Mouse (Mus musculus): ENCODE measurements around the gene Fto.

Fto gene

DNA sequence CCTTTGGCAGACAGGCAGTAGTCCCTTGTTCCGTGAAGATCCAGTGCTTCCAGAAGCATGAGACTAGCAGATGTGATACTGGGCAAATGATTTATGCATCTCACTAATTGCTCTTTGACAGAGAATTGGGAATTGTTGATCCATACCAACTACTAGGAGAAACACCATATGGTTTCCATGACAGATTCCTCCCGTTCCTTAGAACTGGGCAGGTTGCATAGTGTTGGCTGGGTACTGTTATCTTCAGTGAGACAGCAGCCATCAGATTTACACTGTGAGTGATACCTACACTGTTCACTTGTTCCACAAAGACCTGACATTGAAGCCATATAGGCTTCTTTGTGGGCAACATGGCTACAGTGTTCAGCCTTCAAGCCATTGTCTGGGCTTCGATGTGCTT is 191.0 kb downstream of the Fto start:
- no peak for DNase-seq

DNA sequence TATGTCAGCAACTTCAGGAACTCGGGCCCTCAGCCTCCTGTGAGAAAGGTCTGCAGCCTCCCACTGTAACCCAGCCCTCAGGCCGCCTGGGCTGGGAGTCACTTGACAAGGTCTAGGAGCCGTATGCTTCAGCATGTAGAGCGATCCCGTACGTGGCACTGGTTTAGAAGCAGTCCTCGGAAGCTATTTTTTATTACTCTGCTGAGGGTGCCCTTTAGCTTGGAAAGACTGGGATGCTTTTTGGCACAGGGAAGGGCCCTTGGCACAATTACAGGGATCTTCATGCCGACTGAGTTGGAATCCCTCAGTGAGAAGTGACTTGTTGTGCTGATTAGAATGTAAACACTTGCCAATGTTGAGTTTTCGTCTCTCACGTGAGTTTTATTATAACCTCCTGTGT is 191.6 kb downstream of the Fto start:
- DNase-seq, result peak; percentile 79

DNA sequence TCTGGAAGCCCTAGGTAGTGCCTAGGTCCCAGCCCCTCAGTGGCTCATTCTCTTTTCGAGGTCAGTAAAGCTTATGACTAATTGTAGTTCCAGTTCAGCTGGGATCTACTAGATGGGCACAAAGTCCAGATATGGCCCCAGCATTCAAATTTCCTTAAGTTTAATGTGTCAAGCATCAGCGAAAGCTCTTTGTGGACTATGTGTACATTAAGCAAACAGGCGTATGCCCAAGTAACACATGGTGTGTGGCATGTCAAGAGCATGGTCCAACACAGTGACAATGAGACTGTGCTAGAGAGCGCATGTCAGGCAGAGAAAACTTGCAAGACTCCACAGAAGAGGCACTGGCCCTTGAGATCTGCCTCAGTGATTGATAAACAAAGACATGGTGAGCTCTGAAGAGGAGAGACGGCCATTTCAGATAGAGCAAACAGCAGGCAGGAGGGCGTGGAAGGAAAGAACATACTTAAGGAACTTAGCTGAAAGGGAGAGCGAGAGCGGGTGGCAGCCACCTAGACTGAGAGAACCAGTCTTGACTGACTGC is 192.2 kb downstream of the Fto start:
- DNase-seq, result no peak

DNA sequence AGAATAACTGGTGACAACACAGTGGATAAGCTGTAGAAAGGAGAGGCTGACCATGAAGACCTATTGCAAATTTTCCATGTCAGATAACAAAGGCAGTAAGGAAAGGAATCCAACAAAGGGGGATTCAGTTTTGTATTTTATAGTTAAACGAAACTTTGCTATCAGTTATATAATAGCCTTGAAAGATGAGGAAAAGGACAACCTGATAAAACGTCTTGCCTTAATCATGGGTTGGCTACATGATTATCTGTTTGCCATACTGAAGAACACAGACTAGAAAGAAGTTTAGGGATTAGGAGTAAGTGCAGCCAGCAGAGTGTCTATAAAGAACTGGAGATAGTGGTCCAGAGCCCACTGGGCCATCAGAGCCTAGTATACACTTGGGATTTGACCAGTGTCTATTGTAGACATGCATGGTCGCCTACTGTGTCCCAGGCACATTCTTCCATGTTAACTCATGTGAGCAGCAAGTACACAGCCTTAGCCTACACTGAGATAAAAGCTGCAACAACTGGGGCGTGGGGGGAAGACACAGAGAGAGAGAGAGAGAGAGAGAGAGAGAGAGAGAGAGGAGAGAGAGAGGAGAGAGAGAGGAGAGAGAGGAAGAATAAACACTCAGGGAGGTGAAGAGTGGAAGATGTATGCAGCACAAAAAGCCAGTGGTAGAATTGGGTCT is 192.8 kb downstream of the Fto start:
- no peak for DNase-seq

DNA sequence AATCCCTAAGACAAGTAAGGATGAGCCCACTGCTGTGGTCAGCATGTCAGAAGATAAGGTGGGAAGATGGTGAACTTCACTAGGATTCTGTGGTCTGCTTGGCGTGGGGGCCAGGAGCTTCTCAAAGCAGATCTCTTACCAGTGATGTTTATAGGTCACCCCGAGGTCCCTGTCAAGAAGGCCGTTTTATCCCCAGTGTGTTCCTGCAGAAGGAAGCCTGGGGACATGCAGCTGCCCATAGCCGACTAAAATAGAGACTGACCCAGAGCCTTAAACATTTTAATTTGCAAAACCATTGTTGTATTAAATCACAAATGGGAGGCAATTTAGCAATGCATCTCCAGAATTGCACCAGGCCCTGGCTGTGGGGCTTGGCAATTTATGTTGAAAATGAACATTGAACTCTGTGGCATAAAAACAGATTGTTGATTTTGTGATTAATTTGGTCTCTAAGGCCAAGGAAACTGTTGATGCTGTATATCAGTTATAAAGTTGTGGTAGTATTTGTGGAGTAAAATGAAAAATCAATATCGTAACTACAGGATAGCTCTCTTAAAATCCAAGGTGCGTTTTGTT is 193.4 kb downstream of the Fto start:
- DNase-seq, result no peak

DNA sequence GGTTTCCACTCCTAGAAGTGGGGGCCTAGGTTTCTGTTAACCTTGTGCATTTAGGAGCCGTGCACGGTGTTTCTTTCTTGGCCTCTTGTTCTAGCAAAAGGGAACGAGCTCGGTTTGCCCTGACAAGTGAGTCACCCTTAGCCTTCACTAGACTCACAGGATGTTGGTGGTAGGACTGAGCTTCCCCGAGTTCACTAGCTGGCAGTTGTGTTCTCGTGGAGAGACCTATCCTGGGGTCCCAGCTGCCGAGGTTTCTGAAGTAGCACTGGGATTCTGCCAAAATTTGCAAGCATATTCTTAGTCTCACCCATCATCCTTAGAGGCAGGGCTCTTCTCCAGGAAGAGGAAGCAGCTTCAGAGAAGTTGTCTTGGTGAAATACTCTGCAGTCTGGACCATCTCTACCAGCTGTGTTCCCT is 194.4 kb downstream of the Fto start:
- no peak for DNase-seq

DNA sequence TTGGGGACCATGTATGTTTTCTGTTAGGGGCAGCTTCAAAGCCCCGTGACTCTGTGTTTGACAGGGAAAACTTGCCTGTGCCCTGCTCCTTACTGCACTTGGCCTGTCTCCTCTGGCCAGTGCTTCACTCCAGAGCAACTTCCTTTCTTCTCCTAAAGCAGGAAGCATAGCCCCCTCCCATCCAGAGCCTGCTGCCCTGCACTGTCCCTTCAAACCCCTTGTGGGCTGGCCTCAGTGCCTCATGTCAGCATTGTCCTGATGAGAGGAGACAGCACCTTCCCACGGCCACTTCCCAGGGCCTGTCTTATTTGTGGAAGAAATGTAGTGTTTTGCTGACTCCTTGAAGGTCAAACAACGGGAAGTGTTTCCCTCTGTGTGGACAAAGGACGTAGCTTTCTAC is 195.0 kb downstream of the Fto start:
- no peak for DNase-seq

DNA sequence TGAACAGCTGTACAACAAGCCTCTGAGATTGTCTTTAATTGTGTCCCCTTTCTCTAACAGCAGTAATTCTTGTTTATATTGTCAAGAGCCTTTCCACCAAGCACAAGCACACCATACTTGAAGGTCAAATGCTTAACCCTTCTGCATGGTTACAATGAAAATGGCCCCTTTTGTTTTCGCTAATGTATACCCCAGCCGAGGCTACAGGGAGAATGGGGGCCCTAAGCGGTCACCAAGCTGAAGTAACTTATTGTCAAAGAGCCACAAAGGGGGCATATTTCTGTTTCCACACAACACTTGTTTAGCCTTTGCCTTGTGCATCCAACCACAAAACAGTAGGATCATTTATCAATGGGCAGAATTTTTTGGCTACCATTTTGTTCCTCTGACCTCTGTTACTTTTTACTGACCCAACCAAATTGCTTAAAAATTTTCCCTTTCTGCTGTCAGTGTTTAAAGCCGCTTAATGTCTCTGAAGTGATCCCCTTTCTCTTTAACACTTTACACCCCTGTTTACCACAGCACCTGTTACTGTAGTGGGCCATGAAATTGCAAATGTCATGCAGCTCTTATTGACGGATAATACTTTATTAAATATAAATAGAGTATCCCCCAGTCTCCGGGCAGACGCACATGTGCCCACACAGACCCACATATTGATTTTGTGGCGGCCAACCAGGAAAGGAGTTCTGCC is 196.0 kb downstream of the Fto start:
- DNase-seq, result no peak

DNA sequence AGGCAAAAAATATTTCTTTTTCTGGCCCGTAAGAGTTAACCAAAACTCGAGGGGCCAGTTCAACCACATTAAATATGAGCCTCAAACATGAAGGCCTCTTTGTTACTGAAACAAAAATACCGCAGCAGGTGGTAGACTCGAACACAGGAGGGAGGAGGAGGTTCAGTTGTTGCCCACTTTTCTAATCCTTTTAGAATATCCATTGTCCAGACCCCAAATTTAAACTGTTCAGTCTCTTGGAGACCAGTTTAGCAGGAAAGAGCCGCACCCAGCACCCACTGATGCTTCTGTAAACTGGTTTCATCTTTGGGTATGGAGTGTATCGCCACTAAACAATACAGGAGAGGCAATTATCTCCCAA is 196.6 kb downstream of the Fto start:
- no peak for DNase-seq

DNA sequence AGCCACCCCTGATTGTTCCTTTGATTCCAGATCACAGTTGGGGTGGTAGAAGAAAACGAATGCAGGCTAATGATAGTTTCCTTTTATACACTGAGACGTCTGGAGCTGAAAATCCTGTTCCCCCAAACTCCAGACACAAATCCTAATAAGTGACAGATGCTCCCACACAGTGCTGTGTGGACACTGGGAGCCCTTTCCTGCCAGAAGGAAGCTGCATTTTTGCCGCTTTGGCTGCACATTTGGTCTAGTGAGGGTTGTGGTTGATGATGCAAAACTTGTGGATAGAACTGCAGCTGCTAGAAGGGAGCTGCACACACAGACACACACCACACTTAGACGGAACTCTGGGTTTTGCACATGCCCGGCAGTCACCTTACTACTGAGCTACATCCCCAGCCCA is 197.4 kb downstream of the Fto start:
- DNase-seq, result no peak

DNA sequence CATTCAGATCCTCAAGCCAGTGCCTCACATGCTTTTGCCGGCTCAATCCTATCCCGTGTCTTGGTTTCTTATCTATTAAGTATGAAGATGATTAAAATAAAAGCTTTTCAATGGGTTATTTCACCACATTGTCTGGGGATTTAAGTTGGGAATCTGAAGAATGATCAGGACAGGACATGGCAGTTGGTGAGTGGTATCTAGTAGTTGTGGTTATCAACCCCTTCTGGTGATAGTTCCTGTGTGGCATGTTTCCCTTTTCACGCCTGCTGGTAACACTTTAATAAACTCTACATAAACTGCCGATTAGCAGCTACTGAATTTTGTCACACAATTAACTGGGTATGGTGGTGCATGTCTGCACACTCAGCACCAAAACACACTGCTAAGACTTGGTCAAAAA is 198.6 kb downstream of the Fto start:
- no peak for DNase-seq

DNA sequence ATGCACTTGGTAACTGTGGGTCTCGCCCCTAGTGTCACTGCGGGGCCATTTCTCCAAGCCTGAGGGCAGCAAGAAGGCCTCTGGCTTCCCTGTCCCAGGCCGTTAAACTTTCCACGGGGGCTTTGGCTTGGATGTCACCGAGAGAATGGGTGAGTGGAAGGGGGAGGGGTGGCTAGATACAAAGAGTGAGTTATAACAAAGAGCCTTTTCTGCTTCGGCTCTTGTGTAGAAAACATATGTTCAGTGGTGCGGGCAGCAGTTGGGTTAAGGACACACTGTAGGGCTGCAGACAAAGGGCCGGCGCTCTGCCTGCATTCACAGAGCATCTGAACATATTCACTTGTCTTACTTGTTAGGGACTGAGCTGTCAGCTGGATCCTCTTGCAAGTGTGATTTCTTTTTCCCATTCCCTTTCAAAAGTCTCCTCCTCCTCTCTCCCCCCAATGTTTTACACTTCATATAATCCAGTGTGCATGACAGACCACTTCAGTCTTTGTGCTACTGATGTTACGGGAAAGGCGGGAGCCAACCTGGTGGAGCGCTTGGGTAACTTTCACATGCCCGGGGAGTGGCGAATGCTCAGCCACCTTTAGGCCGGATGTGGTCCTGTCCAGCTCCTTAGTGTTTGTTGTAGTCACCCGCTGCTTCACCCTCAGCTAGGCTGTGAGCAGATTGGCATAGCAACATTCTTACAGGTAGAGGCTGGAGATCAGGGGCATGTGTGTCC is 201.6 kb downstream of the Fto start:
- no peak for DNase-seq

DNA sequence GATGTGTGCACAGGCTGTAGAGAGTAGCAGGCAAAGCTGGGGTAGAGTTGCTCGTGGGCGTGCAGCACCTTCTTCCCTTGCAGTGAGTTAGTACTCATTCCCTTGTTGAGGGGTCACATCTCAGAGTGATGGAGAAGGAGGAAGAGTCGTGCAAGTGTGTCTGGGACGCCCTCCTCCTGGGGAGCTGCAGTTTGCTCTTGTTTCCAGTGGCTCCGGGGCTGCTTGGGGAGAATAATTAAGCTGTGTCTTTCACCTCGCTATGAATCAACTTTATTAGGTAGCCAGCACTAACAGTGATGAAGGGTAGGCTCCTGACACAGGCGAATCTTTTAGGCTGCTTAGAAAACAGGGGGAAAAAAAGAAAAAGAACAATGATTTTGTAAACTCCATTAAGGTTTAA is 203.1 kb downstream of the Fto start:
- no peak for DNase-seq

DNA sequence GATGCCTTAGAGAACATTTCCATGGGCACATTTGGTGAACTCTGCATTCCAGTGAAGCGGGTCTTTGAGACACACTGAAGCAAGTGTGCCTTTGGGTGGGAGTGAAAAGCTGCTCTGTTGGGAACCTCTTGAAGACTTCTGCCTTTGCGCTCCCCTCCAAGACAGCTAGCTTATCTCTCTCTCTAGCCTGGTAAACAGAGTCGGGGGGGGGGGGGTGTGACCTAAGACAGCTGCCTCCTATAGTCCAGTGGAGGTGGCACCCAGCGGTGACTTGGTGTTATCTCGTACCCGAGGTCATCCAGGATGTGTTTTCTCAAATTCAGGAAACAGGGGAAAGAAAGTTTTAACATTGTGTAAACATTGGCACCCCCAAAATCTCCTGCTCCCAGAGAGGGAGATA is 204.8 kb downstream of the Fto start:
- DNase-seq, result no peak

DNA sequence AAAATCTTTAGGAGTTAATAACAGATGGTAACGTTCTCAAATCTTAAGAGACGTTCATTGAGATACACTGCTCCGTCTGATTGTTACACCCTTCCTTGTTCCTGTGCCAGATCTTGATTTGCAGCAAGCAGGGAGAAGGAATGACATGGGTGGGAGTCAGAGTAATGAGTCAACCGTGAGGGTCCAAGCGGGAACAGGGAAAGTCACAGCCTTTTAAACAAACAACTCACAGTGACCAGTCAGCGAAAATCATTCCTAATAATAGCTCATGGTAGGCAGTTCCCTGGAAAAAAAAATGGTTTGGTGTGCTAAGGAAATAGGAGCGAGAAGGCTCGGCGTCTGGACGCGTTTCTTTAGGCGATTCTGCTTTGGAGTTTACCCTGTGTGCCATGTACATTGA is 208.9 kb downstream of the Fto start:
- no peak for DNase-seq

DNA sequence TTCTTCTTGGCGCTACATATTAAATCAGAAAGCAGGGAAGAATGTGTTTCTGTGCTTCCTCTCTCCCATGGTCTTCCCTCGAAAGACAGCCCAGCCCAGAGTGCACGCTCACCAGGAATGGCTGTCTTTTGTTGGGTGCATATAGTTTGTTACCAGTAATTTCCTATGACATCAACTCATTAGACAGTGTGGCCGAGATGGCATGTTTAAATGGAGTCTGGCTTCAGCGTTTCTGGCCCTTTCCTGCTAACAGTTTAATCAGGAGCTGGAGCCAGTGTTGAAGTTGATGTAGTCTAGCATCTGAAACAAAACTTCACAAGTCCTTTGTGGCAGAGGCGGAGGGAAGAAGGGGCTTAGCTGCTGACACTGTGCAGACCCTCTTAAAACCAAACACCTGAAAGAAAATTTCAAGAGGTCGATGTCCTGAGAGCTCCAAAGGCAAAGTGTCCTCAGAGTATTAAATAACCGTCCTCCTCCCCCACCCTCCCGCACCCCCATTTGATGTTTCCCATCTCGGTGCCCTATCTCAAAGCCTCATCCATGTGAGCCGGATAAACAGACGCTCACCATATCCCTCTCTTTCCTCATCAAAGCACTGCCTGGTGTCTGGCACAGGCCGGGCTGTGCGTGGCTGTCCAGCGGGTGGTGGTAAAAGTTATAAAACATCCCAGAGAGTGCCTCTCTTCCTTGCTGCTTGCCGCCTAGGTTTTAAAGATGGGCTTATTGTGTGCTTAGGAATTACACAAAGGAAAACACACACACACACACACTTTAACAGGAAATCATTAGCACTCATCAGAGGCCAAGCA is 210.9 kb downstream of the Fto start:
- DNase-seq, result no peak

DNA sequence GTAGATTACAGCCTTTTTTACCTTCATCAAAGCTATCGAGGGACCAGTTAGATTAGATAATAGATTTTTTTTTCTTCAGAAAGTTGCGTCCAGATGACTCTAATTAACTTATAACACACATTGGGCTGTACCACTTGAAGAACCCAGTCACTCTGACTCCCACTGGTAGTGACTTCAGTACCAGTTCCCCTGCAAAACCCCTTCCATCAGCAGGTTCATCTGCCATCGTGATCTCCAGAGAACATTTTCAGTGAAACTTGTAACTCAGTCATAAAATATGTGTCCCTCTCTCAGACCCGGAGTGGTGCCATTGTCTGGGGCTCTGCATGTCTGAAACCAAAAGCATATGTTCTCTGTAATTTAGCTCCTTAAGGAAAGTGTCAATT is 211.5 kb downstream of the Fto start:
- DNase-seq, result no peak

DNA sequence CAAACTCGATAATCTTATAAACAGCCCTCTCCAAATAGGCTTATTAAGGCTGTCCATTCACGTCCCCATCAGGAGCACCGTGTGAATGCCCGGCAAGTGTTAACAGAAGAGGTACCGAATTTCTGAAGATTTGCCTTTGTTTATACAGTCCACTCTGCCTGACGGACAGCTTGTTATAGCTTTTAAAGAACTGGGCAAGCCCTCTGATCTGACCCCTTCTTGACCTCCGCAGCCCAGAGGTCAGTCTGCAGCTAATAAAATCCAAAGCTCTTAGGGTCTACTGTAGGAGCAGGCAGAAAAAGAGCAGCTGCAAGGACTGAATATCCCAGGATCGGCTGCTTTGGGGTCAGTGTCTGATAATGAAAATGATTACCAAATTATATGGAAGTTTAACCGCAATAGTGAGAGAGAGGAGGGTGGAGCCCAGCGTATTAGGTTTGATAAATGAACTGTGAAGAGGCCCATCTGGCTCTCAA is 212.1 kb downstream of the Fto start:
- DNase-seq, result no peak

DNA sequence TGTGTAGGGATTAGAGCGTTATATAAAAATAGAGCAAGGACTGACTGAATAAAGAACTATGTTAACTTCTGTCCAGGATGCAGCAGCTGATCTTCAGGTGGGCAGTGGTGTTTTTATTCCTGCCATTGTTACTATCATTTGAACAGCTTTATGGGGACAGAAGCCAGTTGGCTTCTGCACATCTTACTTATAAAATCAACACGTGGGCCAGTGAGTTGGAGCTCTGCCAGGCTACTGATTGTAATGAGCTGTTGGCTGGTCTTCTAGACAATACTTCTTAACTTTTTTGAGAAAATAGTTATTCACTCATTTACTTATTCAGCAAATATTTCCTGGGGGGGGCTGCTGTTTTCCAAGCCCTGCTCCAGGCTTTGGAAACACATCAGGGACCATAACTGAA is 215.6 kb downstream of the Fto start:
- DNase-seq, result no peak

DNA sequence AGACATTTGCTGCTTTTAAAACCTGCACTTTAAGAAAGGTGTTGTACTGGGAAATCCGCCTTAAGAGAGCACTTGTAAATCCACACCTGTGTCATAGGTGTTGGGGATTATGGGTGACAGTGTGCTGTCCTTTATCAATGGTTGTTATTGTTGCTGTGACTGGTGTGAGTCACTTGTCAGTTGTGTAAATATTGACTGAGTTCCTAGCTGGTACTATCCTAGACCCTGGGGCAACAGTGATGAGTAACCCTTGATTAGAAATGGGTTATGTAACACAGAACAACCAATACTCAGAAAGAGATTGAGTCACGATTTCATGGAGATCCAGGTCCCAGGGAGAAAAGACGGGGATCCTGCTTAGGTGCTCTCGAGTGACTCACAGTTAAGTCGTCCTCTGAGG is 216.4 kb downstream of the Fto start:
- DNase-seq, result no peak

DNA sequence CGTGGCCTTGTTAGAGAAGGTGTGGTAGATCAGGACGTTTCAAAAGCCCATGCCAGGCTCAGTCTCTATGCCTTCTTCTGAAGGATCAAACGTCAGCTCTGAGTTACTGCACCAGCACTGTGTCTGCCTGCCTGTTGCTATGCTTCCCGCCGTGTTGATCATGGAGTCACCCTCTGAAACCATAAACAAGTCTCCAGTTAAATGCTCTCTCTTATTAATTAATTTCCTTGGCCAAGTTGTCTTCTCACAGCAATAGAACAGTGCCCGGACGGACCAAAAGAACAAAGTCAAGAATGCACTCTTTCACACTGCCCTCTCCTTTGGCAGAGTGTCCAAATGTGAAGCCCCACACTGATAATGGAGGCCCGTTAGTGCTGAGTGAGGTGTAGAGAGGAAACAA is 217.3 kb downstream of the Fto start:
- DNase-seq, result no peak

DNA sequence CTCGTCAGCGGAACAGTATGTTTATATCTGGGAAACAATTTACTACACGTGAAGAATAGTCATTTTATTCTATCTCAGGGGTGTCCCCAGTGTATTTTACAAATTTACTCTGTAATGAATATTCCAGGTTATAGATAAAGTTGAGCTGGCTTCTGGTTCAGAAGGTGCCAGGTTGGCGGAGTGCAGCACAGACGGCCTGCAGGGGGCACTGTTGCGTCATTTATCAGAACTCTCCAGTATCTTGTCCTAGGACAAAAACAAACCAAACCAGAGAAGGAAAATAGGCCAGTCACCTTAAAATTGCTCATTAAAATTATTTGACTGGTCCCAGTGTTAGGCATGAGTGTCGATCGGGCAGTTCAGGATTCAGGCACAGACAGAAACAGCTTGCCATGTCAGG is 218.6 kb downstream of the Fto start:
- DNase-seq, result peak; percentile 82

All from cerebellum, adult 9-10 months (tissue).